Mouse (Mus musculus): ENCODE data around the gene Fubp1.

DNA sequence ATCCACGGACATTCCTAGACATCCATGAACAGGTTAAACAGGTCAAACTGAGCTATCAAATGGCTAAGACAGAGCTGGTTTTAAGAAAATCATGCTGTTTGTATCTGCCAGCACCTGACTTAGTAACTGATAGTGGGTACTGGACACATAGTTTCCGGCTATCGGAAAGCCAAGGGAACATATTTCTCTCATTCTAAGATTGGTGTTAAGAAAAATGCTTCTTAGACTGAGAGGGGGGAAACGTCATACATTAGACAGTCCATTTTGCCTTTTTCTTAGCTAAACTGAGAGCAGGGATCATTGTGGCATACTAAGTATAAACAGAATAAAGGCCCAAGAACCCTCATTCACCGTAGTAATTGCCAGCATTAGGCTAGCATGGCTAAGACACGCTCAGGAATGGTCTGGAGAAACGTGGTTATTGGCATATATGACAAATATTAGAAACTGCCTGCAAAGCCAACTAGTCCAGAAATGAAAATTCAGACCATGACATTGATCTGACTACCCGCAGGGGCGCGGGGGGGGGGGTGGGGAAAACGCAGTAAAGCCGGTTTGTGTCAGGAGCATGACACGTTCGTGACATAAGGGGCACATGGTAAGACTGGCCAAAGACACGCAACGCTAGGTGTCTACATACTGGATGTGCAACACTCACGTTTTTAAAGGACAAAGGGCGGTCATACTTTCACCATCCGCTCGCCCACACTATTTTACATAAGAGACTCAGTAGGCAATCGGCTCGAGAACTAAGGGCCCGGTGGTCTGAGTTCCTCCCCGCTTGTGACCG, 850 bp upstream of the Fubp1 start:
- no peak for TF ChIP-seq POLR2A (IDR thresholded peaks at IDR 0.05; ENCODE audit: insufficient read depth, low read depth, low read length)
- no peak for TF ChIP-seq CTCF (IDR thresholded peaks at IDR 0.05; ENCODE audit: insufficient read depth, low read depth, low read length)

All from olfactory bulb, adult 2 months (tissue).